Mouse (Mus musculus): Measurements from ENCODE around the gene Hectd2.

Hectd2 gene

GRCm38 (mm10) chr19:36646132-36646828 lies 91.8 kb downstream of the Hectd2 start:
- peak; percentile 84 for DNase-seq (ENCODE audit: low spot score)

DNA sequence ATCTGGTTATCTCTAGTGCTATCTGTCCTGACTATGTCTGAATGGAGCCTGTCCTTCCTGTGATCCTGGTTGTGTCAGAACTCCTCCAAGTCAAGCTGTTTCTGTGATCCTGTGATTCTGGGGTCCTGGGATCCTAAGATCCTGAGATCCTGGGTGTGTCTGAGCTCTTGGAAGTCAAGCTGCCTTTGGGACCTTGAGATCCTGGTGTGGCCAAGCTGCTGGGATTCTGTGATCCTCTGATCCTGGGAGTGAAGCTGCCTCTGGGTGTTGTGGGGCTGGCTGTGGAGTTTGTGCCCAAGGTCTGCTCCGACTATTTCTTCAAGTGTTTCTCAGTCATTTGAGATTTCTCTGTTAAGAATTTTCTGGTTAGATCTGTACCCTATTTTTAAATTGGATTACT lies 98.2 kb downstream of the Hectd2 start:
- DNase-seq (ENCODE audit: low spot score) = no peak

DNA sequence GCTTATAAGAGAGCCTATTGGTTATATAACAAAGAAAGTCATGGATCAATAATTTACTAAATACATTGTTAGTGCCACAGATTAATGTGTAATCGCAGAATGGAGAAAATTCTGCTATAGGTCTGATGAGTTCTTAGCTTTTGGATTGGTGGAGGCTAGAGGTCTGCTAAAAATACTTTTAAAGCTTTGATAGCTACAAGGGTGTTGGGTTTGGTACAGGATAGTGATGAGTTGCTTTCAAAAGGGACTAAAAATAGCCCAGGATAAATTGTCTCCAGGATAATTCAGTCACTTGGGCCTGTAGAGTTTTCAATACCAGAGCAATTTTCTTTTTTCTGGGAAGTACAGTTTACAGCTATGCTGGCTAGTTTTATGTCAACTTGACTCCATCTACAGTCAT lies 108.3 kb downstream of the Hectd2 start:
- DNase-seq (ENCODE audit: low spot score) = no peak

DNA sequence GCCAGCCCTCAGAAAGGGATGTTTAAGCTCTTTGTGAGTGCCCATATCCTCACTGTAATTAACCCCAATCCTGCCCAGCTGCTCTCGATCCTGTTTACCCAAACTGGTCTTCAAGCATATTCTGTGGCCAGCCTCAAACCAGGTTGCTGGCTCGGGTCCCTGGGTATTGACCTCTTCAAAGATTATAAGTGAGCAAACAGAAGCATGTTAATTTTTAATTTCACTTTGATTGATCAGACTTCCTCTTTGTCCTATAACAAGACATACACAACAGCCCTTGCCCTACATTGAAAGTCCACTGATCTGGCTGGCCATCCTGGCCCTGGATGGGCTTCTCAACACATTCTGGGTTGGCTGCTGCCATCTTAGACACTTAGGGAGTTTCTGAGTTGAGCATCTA lies 109.5 kb downstream of the Hectd2 start:
- no peak for DNase-seq (ENCODE audit: low spot score)

DNA sequence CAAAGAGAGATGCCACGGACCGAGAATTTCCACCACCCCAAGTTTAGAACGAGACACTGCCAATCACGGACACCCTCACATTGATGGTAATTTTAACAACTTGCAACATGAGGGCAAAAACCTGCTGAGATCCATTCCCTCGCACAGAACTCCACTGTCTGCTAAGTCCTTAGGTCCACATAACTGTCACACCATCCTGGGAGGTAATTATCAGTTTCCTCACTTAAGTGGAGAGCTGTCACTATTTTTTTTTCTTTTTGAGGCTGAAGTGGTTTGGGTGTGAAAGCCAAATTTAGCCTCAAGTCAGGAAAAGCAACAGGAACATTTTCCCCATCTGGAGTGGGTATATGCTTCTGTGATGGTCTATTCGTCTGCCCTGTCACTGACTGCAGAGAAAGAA lies 110.0 kb downstream of the Hectd2 start:
- no peak for DNase-seq (ENCODE audit: low spot score)

- no peak for DNase-seq (ENCODE audit: low spot score)
Observed at GRCm38 (mm10) chr19:36665206-36665605, 110.8 kb downstream of the Hectd2 start.

GRCm38 (mm10) chr19:36665641-36666040 lies 111.2 kb downstream of the Hectd2 start:
- no peak for DNase-seq (ENCODE audit: low spot score)

GRCm38 (mm10) chr19:36666471-36666870 lies 112.0 kb downstream of the Hectd2 start:
- no peak for DNase-seq (ENCODE audit: low spot score)

DNA sequence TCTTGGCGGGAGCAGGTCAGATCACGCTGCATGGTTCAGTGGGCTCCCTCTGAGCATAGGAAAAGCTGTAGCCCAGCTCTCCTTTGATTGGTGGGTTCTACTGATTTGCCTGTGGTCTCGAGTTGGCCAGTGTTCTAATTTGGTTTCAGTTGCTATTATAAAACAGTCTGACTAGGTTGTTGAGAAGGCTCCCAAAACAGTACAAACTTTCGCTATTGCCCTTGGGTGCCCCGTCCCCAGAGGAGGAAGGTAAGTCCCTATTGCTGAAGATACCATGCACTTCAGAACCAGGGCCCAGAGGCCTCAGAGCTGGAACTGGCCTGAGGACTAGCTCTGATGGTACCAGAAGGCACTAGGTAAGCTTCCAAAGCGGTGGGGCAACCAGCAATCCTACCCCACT lies 112.9 kb downstream of the Hectd2 start:
- no peak for DNase-seq (ENCODE audit: low spot score)

GRCm38 (mm10) chr19:36668098-36668497 lies 113.7 kb downstream of the Hectd2 start:
- DNase-seq (ENCODE audit: low spot score) = no peak

- no peak for DNase-seq (ENCODE audit: low spot score)
Observed at GRCm38 (mm10) chr19:36668881-36669639, 114.6 kb downstream of the Hectd2 start.

- no peak for DNase-seq (ENCODE audit: low spot score)
Observed at GRCm38 (mm10) chr19:36669720-36670451, 115.4 kb downstream of the Hectd2 start.
